Mouse (Mus musculus) embryonic fibroblast, embryonic 13.5 days (primary cell): ENCODE data around the gene Paxx.

Experiments
- CTCF ChIP-seq: IDR thresholded peaks from 2 replicates; pipeline ENCODE4 v1.5.1; 2011; ENCODE audit warnings: mild to moderate bottlenecking, control low read depth, low read length, moderate library complexity, borderline replicate concordance; ENCODE audit not compliant: insufficient read depth
- POLR2A ChIP-seq: IDR thresholded peaks from 2 replicates; pipeline ENCODE4 v1.6.1; 2011; ENCODE audit warnings: low read depth, mild to moderate bottlenecking, control low read depth, low read length, moderate library complexity

DNA sequence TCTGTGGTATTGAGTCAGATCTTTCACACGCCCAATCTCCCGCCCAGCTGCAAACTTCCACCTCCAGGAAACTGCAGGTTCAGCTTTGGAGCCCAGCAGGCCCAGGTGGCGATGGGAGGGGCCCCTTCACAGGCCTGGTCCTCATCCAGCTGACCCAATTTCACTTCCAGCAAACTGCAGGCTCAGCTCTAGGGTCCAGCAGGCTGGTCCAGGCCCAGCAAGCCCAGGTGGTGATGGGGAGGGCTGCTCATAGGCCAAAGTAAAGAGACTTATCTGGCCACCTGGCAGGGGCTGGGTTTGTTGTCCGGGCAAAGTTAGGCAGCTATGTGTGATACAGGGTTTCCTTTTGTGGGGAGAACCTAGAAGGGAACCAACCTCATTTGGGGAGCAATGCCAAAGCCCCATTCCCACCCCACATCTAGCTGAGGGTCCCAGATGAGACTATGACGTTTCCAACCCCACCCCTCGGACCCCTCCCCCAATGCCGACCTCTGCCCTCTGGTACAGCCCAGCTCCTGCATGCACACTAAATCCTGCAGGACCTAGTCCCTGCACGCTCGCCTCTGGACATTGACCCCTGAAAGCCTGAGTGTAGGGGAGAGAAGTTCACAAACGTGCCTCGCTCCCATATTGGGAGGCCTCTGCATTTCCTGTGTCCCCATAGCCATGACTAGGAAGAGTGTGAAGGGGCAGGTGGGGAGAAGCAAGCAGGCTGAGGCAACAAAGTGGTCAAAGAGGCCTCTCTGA is 24.2 kb upstream of the Paxx start:
- TF ChIP-seq POLR2A (no peak), CTCF (no peak)
